Mouse (Mus musculus) midbrain, postnatal 0 days (tissue): ENCODE measurements around the gene Wnt11. TPM values are rescaled to one million over a fixed set of nuclear protein-coding genes. Genes with fewer than 3 reads are reported as not detected.
A peak's percentile ranks its signal among the peaks of the same experiment; 100 is the strongest.

Experiments used
- ATAC-seq: fragments of 200-750 bp; cut with Nextera tagmentation; 2 replicates; pipeline ENCODE4 v1.8.0; 2017; ENCODE audit warnings: moderate number of reproducible peaks, mild to moderate bottlenecking, moderate TSS enrichment, moderate library complexity; ENCODE audit not compliant: low FRiP score
- DNase-seq: peaks from one replicate; pipeline ENCODE4 v3.0.0-alpha.2; 2015; ENCODE audit warnings: low spot score
- H3K27ac ChIP-seq: fragments of 300-500 bp; sonication (generic); 2 replicates; pipeline ENCODE4 v1.5.1; 2014; ENCODE audit warnings: low read depth, mild to moderate bottlenecking, low read length, mixed read lengths
- H3K27me3 ChIP-seq: fragments of 300-500 bp; sonication (generic); 2 replicates; pipeline ENCODE4 v1.6.1; 2014; ENCODE audit warnings: low read length, control low read depth, mixed read lengths; ENCODE audit not compliant: insufficient read depth
- H3K36me3 ChIP-seq: fragments of 300-500 bp; sonication (generic); 2 replicates; pipeline ENCODE4 v1.6.1; 2014; ENCODE audit warnings: low read length, control low read depth, mixed read lengths; ENCODE audit not compliant: insufficient read depth
- H3K4me1 ChIP-seq: fragments of 300-500 bp; sonication (generic); 2 replicates; pipeline ENCODE4 v1.6.1; 2014; ENCODE audit warnings: mild to moderate bottlenecking, control low read depth, antibody characterized with exemption, low read length, mixed read lengths; ENCODE audit not compliant: insufficient read depth
- H3K4me2 ChIP-seq: fragments of 300-500 bp; sonication (generic); 2 replicates; pipeline ENCODE4 v1.6.1; 2014; ENCODE audit warnings: low read depth, mild to moderate bottlenecking, low read length, mixed read lengths; ENCODE audit not compliant: poor library complexity, severe bottlenecking
- H3K4me3 ChIP-seq: fragments of 300-500 bp; sonication (generic); 2 replicates; pipeline ENCODE4 v1.5.1; 2014; ENCODE audit warnings: low read depth, mild to moderate bottlenecking, low read length, moderate library complexity
- H3K9ac ChIP-seq: fragments of 300-500 bp; sonication (generic); replicated peaks from 2 replicates; pipeline ENCODE4 v1.6.1; 2014; ENCODE audit warnings: mild to moderate bottlenecking, low read length, moderate library complexity, mixed read lengths; ENCODE audit not compliant: poor library complexity, severe bottlenecking
- H3K9me3 ChIP-seq: fragments of 300-500 bp; sonication (generic); 2 replicates; pipeline ENCODE4 v1.6.1; 2016; ENCODE audit warnings: low read length, control low read depth
- CTCF ChIP-seq: IDR thresholded peaks from 2 replicates; pipeline ENCODE4 v1.5.1; 2016; ENCODE audit warnings: antibody characterized with exemption, mild to moderate bottlenecking
- WGBS: fragments of 180-500 bp; shearing (Covaris S2); extraction: QIAGEN DNeasy Blood & Tissue Kit; methylation state at CpG from one replicate; pipeline ENCODE4 v1.1.7; 2014; 5-methylcytosine and 5-hydroxymethylcytosine counted together
- polyA plus RNA-seq: library from polyadenylated mRNA; unstranded; fragments of >200 nt; fragmentation: Nextera tagmentation; extraction: Ambion mirVana; gene quantifications from 2 replicates; pipeline ENCODE4 v1.2.1, GENCODE M21; 2015
- total RNA-seq: library from RNA; depleted of rRNA; stranded (reverse); fragments of >200 nt; gene quantifications from 2 replicates; pipeline ENCODE4 v1.2.3, GENCODE M21; 2014

The Wnt11 gene
- total and polyA plus RNA-seq, 2 experiments from 2014 or later: 1.9 to 3.2 TPM

DNA sequence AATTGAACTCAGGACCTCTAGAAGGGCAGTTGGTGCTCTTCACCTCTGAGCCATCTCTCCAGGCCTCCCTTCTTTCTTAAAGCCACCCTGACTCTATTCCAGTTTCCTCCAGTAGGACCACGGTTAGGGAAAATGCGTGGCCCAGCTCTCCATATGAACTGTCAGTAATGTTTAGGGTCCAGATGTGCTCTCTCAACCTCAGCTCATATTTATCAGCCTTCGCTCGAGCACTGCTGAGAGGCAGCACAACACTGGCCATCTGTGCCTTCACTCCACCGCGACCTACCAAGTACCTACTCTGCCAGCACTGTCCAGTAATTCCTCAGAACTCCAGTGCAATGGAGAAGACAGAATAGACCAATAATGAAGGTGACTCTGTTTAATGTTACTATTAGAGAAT, 12.0 kb upstream of the Wnt11 start:
- no peaks in the 10 kb centered on the region for H3K36me3 ChIP-seq
- H3K4me2 ChIP-seq: no peak overlapping the region
- no peak overlapping the region for H3K27ac ChIP-seq
- H3K4me3 ChIP-seq: no peak overlapping the region
- no peaks in the 10 kb centered on the region for H3K27me3 ChIP-seq
- no peak for TF ChIP-seq CTCF
- no peak overlapping the region for H3K9ac ChIP-seq
- H3K4me1 ChIP-seq: no peaks in the 10 kb centered on the region
- 90% methylated on average over 6 of the region's 6 CpGs for WGBS
- DNase-seq (no peak), ATAC-seq (no peak)
- H3K9me3 ChIP-seq: no peaks in the 10 kb centered on the region

DNA sequence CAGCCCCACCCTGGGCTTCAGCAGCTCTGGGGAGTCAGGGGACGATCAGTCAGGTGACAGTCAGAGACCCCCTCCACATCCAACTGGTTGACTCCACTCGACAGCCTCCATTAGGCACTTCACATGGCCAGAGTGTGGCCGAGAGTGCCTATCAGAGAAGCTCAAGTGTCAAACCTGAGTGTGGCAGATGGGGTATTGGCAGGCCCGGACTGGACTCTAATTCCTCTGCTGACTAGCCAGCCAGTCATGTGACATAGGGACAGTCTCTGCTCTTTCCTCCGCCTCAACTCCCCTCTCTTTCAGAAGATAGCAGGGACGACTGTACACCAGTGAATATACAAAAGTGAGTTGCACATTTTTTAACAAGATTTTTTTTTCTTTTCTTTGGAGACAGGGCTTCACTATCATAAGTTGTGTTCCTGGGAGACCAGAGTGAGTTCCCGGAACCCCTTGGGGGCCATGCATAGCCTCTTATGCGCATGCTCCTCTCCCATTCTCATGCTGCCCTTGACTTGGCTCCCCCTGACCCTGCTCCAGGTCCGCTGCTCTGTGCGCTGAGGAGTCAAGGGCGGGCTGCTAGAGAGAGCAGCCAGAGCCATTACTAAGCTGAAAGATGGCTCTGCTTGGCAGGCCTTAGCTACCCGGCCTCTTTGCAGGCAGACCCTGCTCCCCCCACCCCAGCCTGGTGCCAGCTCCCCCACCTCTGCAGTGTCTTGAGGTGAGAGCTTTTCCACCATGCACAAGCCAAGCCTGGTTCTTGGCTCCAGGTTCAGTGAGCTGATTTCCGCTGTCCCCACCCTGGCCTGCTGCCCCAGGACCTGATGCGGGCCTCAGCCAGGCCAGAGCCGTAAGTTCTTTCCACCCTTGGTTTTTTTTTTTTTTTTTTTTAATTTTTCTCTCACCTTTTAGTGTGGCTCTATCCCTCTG, 10.8 kb upstream of the Wnt11 start:
- ATAC-seq (no peak), DNase-seq (no peak)
- H3K36me3 ChIP-seq: no peaks in the 10 kb centered on the region
- 69% methylated on average over 15 of the region's 15 CpGs for WGBS
- no peak overlapping the region for H3K27ac ChIP-seq
- no peak for TF ChIP-seq CTCF
- H3K4me3 ChIP-seq: no peak overlapping the region
- no peaks in the 10 kb centered on the region for H3K9me3 ChIP-seq
- H3K27me3 ChIP-seq: no peaks in the 10 kb centered on the region
- no peak overlapping the region for H3K4me2 ChIP-seq
- no peaks in the 10 kb centered on the region for H3K4me1 ChIP-seq
- no peak overlapping the region for H3K9ac ChIP-seq

DNA sequence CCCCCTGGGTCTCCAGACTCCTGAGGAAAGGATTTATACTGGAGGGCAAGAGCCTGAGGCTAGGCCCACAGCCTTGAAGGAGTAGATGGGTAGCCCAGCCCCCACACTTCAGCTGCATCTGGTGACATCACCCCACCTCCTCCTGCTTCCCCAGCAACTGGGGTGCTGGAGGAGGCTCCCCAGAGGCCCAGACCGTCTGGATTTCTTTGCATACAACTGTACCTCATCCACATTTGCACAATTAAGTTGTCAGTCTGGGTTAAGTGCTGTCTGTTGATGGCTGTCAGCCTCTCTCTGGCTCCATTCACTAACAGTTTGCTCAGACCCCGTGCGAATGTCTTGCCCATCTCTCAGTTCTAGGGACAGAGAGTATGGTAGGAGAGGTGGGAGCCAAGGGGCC, 6.9 kb upstream of the Wnt11 start:
- no peak overlapping the region for H3K4me3 ChIP-seq
- peak overlapping the region; percentile 29; the same call in 1 of the 2 replicates for H3K9ac ChIP-seq
- H3K27ac ChIP-seq: no peak overlapping the region
- 53% methylated on average over 3 of the region's 3 CpGs for WGBS
- DNase-seq (no peak), ATAC-seq (no peak)
- H3K27me3 ChIP-seq: peaks cover 12% of the 10 kb centered on the region
- H3K4me2 ChIP-seq: no peak overlapping the region
- no peaks in the 10 kb centered on the region for H3K36me3 ChIP-seq
- H3K9me3 ChIP-seq: no peaks in the 10 kb centered on the region
- no peaks in the 10 kb centered on the region for H3K4me1 ChIP-seq
- TF ChIP-seq CTCF: no peak

DNA sequence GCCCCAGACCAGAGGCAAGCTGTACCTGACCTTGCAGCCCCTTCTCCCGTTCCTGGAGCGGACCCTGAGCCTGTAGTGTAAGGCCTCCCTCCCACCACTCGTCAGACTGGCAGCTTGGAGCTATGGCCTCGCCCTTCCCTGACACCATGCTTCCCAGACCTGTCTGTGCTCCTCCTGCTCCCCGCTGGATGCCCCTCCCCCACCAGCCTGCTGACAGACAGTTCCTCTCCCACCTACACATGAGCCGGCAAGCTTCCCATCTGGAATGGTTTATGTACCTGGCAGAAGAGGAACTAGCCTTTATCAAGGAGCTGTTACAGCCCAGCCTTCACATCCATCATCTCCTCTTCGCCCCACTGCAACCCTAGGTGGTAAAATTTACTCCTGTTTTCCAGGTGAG, 6.0 kb upstream of the Wnt11 start:
- no peak for ATAC-seq

DNA sequence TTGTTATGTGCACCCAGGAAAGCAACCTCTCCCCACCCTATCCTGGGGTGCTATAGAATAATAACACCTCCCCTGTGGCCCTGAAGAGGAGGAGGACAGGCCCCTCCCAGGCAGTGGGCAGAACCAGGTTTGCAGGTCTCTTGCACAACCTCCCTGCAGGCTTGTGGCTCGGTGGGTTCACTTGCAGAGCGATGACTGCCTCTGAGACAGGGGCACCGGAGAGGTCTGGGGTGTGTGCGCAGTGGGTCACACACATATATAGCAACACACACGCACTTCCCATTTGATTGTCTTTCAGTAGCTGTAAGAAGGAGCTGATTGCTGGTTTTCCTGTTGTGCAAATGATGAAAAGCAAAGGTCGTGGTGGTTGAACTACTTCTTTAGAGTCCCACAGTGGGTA, 3.6 kb upstream of the Wnt11 start:
- Histone ChIP-seq H3K27ac (no peak overlapping the region), H3K36me3 (no peaks in the 10 kb centered on the region), H3K4me1 (peaks cover 9% of the 10 kb centered on the region; the same call in 1 of the 2 replicates), H3K4me2 (no peak overlapping the region), H3K9me3 (no peaks in the 10 kb centered on the region), H3K9ac (no peak overlapping the region), H3K4me3 (no peak overlapping the region), H3K27me3 (peaks cover 38% of the 10 kb centered on the region)
- no peak for ATAC-seq
- no peak for TF ChIP-seq CTCF
- no peak for DNase-seq
- 58% methylated on average over 6 of the region's 6 CpGs for WGBS

More for the DNA sequence above, 6.0 kb upstream of the Wnt11 start:
- no peak overlapping the region for H3K4me3 ChIP-seq
- H3K27me3 ChIP-seq: peaks cover 16% of the 10 kb centered on the region
- no peak overlapping the region for H3K9ac ChIP-seq
- H3K27ac ChIP-seq: no peak overlapping the region
- no peaks in the 10 kb centered on the region for H3K9me3 ChIP-seq
- 40% methylated on average over 7 of the region's 7 CpGs for WGBS
- H3K4me2 ChIP-seq: no peak overlapping the region
- no peaks in the 10 kb centered on the region for H3K36me3 ChIP-seq
- TF ChIP-seq CTCF: no peak
- no peak for DNase-seq
- no peaks in the 10 kb centered on the region for H3K4me1 ChIP-seq
